Mouse (Mus musculus) myocyte (in vitro differentiated cells): Measurements from ENCODE around the gene Gamt. TPM values are rescaled to one million over a fixed set of nuclear protein-coding genes. Genes with fewer than 3 reads are reported as not detected.

ENCODE experiments used
- H3K27me3 ChIP-seq: one replicate; pipeline ENCODE4 v1.6.1; 2011; ENCODE audit not compliant: control insufficient read depth, insufficient read depth, insufficient read length
- H3K36me3 ChIP-seq: one replicate; pipeline ENCODE4 v1.6.1; 2011; ENCODE audit not compliant: control insufficient read depth, insufficient read depth
- H3K4me2 ChIP-seq: one replicate; pipeline ENCODE4 v1.6.1; 2011; ENCODE audit warnings: low read depth, control low read depth
- H3K4me3 ChIP-seq: one replicate; pipeline ENCODE4 v1.5.1; 2011; ENCODE audit warnings: mild to moderate bottlenecking, control low read depth, moderate library complexity
- H3K79me2 ChIP-seq: one replicate; pipeline ENCODE4 v1.6.1; 2011; ENCODE audit not compliant: control insufficient read depth, insufficient read depth
- H3ac ChIP-seq: one replicate; pipeline ENCODE4 v1.6.1; 2011; ENCODE audit not compliant: control insufficient read depth, insufficient read length
- CEBPB ChIP-seq: IDR thresholded peaks from 2 replicates; pipeline ENCODE4 v1.6.1; 2011; ENCODE audit warnings: mild to moderate bottlenecking, moderate library complexity; ENCODE audit not compliant: poor library complexity, insufficient read depth, severe bottlenecking
- E2F4 ChIP-seq: IDR thresholded peaks from one replicate; pipeline ENCODE4 v1.6.1; 2011; ENCODE audit warnings: mild to moderate bottlenecking, control low read depth, moderate library complexity; ENCODE audit not compliant: insufficient read depth
- MAX ChIP-seq: IDR thresholded peaks from one replicate; pipeline ENCODE4 v1.6.1; 2011; ENCODE audit warnings: low read depth, mild to moderate bottlenecking, control low read depth
- MYOD1 ChIP-seq, 3 experiments: IDR thresholded peaks; one replicate each; pipeline ENCODE4 v1.6.1; 2011; ENCODE audit warnings: control low read depth in 2 of 3, low read depth in 2 of 3, mild to moderate bottlenecking in 2 of 3, moderate library complexity in 1 of 3; ENCODE audit not compliant: insufficient read length in 2 of 3, control insufficient read depth in 1 of 3
- MYOG ChIP-seq, 3 experiments: IDR thresholded peaks; one replicate each; pipeline ENCODE4 v1.6.1; 2011; ENCODE audit warnings: control low read depth in 2 of 3, low read depth in 2 of 3, mild to moderate bottlenecking in 2 of 3; ENCODE audit not compliant: insufficient read length in 2 of 3, control insufficient read depth in 1 of 3, insufficient read depth in 1 of 3
- POLR2A ChIP-seq: IDR thresholded peaks from one replicate; pipeline ENCODE4 v1.6.1; 2011; ENCODE audit warnings: low read depth, mild to moderate bottlenecking, control low read depth, moderate library complexity; ENCODE audit not compliant: insufficient read length
- POLR2AphosphoS2 ChIP-seq: IDR thresholded peaks from one replicate; pipeline ENCODE4 v1.6.1; 2011; ENCODE audit warnings: low read depth, control low read depth; ENCODE audit not compliant: insufficient read length
- REST ChIP-seq: IDR thresholded peaks from one replicate; pipeline ENCODE4 v1.6.1; 2011; ENCODE audit warnings: mild to moderate bottlenecking, control low read depth, moderate library complexity; ENCODE audit not compliant: insufficient read depth, insufficient read length
- SRF ChIP-seq: IDR thresholded peaks from one replicate; pipeline ENCODE4 v1.6.1; 2011; ENCODE audit warnings: low read depth; ENCODE audit not compliant: control insufficient read depth, insufficient read length
- TCF12 ChIP-seq: IDR thresholded peaks from one replicate; pipeline ENCODE4 v1.6.1; 2011; ENCODE audit warnings: mild to moderate bottlenecking, control low read depth; ENCODE audit not compliant: poor library complexity, insufficient read depth, severe bottlenecking
- TCF3 ChIP-seq: IDR thresholded peaks from one replicate; pipeline ENCODE4 v1.6.1; 2011; ENCODE audit warnings: low read depth, control low read depth; ENCODE audit not compliant: insufficient read length
- USF1 ChIP-seq: IDR thresholded peaks from one replicate; pipeline ENCODE4 v1.6.1; 2011; ENCODE audit warnings: low read depth, mild to moderate bottlenecking, control low read depth, moderate library complexity
- polyA plus RNA-seq: library from polyadenylated mRNA; unstranded; fragments of >200 nt; fragmentation: generic; extraction: Trizol; gene quantifications from one replicate; pipeline ENCODE4 v1.2.1, GENCODE M21; 2012; ENCODE audit warnings: missing spikeins

The Gamt gene
- polyA plus RNA-seq, 1 experiment = 162 TPM

DNA sequence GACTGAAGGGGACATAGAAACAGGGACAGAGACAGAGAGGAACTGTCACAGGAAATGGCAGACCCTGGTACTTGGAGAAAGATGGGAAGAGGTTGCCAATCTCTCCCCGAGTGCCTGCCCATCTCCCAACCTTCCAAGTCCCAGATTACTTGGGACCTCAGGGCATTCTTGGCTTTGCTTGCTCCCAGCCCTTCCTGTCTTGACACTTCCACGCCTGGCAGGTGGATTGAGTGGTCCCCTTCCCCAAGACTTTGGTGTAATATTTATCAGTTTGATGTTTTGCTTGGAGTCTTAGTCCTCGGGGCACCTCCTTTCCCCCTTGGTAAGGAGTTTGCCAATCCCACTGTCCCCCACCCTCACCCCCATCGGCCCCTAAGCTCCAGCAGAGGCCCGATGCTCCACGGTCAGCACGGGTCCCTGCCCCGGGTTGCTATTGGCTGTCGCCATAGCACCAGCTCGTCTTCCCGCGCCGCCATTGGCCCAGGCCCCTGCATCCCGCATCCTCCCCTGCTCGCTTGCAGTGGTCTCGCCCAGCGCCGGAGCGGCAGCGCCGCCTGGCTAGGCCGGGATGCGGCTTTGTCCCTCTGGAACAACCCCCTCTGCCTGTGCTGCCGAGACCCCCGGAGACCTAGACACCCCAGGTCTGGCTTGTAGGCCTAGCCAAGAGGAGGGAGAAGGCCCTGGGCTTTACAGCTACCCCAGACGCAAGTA is 37.9 kb upstream of the Gamt start:
- no peak overlapping the region for H3K4me2 ChIP-seq

DNA sequence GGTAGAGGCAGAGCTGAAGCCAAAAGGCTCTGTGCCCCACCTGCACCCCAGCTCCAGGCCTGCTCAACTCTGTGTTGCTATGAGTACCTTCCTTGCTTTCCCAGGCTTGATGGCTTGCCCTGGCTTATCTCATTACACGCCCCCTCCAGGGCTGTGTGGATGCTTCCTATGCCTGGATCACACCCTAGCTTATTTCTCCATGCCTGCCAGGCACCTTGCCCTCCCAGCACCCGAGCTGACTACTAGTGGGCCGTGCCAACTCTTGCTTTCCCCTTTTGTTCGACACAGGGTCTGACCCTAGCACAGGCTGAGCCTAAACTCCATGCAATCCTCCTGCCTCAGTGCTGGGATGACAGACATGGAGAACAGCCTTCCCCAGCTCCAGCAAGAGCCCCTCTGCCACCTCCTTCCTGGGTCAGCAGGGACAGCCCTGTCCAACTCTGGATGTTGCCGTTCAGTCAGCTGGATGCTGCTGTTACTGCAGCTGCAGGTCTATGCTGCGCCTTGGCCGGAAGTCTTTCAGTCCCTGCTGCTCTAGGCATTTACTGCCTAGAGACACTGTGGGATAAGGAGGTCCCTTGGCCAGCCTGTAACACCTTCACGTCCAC is 36.8 kb upstream of the Gamt start:
- H3K36me3 ChIP-seq = peaks cover 16% of the 10 kb centered on the region
- peaks cover 12% of the 10 kb centered on the region for H3K79me2 ChIP-seq
- peaks cover 27% of the 10 kb centered on the region for H3K27me3 ChIP-seq
- no peak overlapping the region for H3K4me3 ChIP-seq
- TF ChIP-seq TCF12 (no peak), POLR2A (no peak), CEBPB (no peak), SRF (no peak), REST (no peak), MYOG (IDR thresholded peaks at IDR 0.05; ENCODE audit: control insufficient read depth in 1 of 3, insufficient read depth in 1 of 3, insufficient read length in 2 of 3, low read depth in 2 of 3) (no peak)
- H3ac ChIP-seq = no peak overlapping the region
- H3K4me2 ChIP-seq = no peak overlapping the region

More for the DNA sequence above, 37.9 kb upstream of the Gamt start:
- Histone ChIP-seq H3K79me2 (peaks cover under 1% of the 10 kb centered on the region), H3K4me3 (no peak overlapping the region), H3K36me3 (peaks cover 16% of the 10 kb centered on the region), H3ac (no peak overlapping the region), H3K27me3 (peaks cover 27% of the 10 kb centered on the region)
- TF ChIP-seq POLR2A = no peak
- no peak for TF ChIP-seq CEBPB
- TF ChIP-seq MYOD1 (IDR thresholded peaks at IDR 0.05; ENCODE audit: control insufficient read depth in 1 of 3, insufficient read length in 2 of 3, low read depth in 2 of 3) = no peak
- TF ChIP-seq SRF = no peak
- TF ChIP-seq REST = no peak
- TF ChIP-seq MAX = no peak
- TF ChIP-seq USF1 = no peak
- TF ChIP-seq TCF12 = no peak
- no peak for TF ChIP-seq MYOG (IDR thresholded peaks at IDR 0.05; ENCODE audit: control insufficient read depth in 1 of 3, insufficient read depth in 1 of 3, insufficient read length in 2 of 3, low read depth in 2 of 3)
- no peak for TF ChIP-seq POLR2AphosphoS2
- no peak for TF ChIP-seq TCF3
- no peak for TF ChIP-seq E2F4

DNA sequence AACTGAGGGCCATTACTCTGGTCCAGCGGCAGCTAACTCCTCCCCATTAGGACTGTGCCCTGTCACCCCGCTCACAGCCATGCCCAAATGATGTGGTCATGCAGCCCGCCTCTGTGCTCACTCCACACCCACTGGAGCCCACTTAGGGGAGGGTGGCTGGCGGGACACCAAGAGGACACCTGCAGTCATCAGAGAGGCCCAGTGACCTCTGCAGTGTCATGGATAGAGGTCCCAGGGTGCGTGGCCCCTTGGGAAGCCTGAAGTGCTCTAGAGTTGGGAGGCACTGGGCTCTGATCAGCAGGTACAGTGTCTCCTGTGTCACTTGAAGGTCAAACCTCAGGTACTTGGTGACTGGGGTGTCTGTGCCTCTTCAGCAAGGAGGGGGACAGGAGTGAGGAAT is 36.0 kb upstream of the Gamt start:
- peaks cover 27% of the 10 kb centered on the region for H3K27me3 ChIP-seq
- H3K4me2 ChIP-seq = no peak overlapping the region

DNA sequence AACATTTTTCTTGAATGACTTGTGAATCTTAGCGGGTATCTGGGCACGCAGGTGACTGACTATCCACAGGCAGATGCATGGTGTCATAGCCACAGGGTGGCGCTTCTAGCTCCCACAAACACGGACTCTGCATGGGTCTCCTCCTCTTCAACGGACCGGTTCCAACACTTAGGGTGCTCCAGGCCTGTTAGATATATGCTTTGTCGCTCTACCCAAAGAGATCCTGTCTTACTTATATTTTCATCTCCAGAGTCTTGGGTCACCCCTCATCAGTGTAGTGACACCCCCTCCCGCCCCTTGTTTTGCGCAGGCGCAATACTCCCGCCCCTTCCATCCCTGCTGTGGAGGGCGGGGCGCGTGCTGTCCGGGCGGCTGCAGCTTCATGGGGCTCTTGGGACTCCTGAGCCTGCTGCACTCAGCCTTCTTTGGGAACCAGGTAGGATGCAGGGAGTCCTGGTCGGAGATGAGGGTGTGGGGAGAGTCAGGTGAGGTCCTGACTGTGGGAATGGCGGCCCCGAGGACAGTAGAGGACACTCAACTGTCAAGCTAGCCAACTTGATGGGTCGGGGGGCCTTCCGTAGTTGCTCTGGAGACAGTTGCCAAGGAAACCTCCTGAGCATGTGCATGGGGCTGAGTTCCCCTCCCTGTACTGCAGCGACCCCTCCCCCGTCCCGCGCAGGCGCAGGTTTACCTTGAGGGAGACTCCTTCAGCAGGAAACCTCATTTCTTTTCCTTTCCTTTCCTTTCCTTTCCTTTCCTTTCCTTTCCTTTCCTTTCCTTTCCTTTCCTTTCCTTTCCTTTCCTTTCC is 35.0 kb upstream of the Gamt start, which contains the start of gene Apc2:
Apc2 (plus strand) TSS at position 360 of the 808 bp plus-strand sequence.
- peaks cover 15% of the 10 kb centered on the region for H3K79me2 ChIP-seq
- peaks cover 22% of the 10 kb centered on the region for H3K27me3 ChIP-seq
- peaks cover 16% of the 10 kb centered on the region for H3K36me3 ChIP-seq
- H3ac ChIP-seq = no peak within 1 kb of the TSS
- H3K4me2 ChIP-seq = peak within 1 kb of the TSS; percentile 63
- no peak for TF ChIP-seq POLR2A
- peak; percentile 84 for TF ChIP-seq POLR2AphosphoS2
- no peak for TF ChIP-seq USF1
- peak in 1 of 3 experiments; percentile 28 for TF ChIP-seq MYOD1 (IDR thresholded peaks at IDR 0.05; ENCODE audit: control insufficient read depth in 1 of 3, insufficient read length in 2 of 3, low read depth in 2 of 3)
- TF ChIP-seq CEBPB = no peak
- H3K4me3 ChIP-seq = no peak within 1 kb of the TSS

More for the DNA sequence above, 36.0 kb upstream of the Gamt start:
- TF ChIP-seq REST (no peak), MYOG (IDR thresholded peaks at IDR 0.05; ENCODE audit: control insufficient read depth in 1 of 3, insufficient read depth in 1 of 3, insufficient read length in 2 of 3, low read depth in 2 of 3) (no peak), POLR2A (no peak), TCF3 (no peak), CEBPB (no peak), MAX (no peak), POLR2AphosphoS2 (no peak), MYOD1 (IDR thresholded peaks at IDR 0.05; ENCODE audit: control insufficient read depth in 1 of 3, insufficient read length in 2 of 3, low read depth in 2 of 3) (no peak), TCF12 (no peak), SRF (no peak), USF1 (no peak), E2F4 (no peak)
- peaks cover 16% of the 10 kb centered on the region for H3K36me3 ChIP-seq
- peaks cover 15% of the 10 kb centered on the region for H3K79me2 ChIP-seq
- H3ac ChIP-seq = no peak overlapping the region
- H3K4me3 ChIP-seq = no peak overlapping the region
